Mouse (Mus musculus) induced T-regulatory cell, adult 2 months (primary cell): ENCODE data around the gene Tet3.

Experiments
- DNase-seq: peaks from one replicate; pipeline ENCODE4 v3.0.0-alpha.2; 2012; ENCODE audit warnings: low read depth

The Tet3 gene

DNA sequence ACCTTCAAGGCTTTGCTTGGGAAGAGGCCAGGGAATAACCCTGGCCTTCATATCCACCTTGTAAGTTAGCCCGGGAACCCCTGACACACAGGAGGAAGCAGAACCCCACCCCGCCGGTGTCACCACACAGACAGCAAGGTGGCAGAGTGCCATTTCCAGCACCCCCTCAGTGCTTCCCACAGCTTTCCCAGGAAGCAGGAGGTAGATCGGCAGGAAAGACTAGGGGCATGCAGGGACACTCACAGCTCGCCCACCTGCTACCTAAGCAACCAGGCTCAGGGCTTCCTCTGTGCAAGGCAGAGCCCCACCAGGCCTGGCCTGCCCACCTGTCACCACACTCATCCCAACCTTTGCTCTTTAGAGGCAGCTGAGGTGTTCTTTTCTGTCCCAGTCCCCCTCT is 19.1 kb downstream of the Tet3 start:
- DNase-seq = no peak

DNA sequence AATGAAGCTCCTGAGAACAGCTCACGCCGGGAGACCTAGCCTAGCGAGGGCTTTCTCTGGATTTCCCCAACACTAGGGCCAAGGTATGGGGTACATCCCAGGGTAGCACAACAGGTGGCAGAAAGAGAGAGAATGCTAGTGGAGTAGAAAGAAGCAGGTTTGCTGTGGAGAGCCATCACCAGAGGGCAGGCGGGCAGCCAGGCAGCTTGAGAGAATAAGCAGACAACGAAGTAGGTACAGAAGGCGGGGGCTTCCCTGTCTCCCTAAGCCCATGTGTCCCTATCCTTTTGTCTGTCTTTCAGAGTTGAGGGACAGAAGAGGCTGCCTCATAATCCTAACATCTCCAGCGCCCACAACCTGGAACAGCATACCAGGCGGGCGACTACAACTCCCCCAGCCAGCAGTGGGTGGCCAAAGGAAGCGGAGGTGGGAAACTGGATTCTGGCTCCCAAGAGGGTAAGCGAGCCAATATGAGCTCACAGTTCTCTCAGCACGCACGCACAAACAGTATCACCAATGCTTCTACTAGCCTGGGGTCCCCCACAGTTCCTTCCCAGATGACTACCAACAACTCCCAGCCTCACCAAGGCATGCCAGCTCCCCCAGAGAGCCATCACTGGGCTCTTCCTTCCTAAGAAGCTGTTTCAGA is 19.6 kb downstream of the Tet3 start:
- DNase-seq = no peak

DNA sequence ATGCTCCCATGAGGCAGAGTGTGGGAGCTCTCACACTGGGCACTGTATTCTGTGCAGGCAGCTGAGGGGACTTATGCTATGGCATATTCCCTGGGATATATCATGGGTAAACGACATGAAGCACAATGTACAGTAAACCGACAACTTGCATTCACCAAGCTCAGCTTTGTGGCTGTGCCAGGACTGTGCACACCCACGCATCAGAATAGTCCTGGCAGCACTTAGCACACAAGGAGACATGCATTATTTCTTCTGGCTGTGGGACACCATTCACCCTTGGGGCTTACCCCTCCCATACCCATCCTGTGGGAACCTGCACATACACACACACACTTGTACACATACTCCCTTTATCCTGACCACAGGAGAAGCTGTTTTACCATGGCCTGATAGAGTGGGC is 20.3 kb downstream of the Tet3 start:
- DNase-seq = no peak

DNA sequence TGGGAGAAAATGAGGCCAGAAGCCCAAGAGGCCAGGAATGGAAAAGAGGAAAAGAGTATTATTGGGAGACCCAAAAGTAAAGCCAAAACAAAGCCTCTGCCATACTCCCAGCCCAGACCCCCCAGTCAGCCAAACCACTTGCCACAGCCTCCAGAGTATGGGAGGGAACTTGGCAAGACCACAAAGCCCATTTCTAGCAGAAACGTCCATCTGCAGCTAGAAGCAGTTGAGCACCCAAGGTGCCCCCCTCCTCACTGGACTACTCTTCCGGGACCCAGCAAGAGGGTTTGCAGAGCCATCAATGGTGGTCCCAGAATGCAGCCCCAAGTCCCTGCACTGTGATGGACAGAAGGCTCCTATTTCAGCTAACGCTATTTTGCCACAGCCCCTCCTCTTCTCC is 21.1 kb downstream of the Tet3 start:
- DNase-seq = no peak

DNA sequence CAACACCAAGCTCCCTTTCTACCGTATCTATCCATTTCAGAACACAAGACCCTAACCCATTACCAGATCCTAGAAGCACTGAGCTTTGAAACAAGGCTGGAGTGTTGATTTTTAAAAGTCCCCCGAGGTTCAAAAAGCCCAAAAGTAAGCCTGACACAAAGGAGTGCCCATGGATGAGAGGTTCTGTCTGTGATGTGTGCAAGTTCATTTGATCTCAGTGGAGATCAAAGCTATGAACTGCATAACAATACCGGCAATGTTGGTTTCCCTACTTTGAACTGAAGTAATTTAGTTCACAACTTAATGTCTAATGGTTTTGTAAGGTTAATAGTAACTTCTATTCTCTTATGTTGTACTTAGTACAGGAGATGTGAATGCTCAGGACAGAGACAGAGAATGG is 21.7 kb downstream of the Tet3 start:
- no peak for DNase-seq

DNA sequence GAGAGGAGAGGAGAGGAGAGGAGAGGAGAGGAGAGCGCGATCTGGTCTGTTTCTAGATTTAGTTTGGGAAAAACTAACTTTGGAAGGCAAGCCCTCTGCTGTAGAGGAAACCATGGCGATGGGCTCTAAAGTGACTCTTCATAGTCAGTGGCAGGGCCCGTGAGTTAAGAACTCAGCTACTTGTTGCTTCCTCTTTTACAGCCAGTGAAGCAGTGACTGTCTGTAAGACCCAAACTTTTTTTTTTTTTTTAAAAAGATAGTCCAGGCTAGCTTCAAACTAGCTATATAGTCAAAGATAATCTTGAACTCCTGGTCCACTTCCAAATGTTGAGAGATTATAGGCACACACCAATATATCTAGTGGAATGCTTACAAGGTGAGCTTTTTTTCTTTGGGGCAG is 22.3 kb downstream of the Tet3 start:
- no peak for DNase-seq

DNA sequence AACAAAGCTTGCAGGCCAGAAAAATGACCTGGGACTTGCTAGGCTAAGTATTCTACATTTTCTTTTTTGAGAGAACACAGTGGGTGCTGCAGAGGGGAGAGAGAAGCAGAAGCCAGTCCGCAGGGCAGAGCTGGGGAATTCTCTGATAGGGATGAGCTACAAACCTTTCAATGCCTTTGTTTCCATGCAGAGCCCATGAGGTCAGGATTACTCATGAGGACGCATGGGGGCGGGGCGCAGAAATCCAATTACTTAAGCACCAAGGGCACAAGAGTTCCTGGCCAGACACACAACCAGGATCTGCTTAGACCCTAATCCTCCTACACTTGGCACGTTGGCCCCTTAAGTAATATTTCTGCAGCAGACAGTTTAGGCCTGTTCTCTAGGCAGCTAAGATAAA is 23.7 kb downstream of the Tet3 start:
- DNase-seq = no peak

DNA sequence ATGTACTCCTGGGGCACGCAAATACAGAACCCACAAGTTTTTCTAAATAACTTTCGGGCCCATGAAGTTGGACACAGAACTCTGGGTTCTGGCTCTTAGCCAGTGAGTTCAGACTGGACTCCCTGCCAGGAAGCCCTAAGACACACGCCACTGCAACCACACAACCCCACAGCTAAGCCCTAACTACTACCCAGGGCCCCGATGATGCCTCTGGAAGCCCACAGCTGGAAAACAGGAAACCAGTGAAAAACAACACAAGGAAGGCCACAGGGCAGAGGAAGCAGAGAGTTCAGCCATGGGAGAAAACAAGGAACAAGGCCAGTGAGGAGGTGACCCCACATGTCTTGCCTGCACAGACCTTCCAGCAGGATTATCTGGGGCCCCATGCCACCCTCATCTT is 25.3 kb downstream of the Tet3 start:
- no peak for DNase-seq

DNA sequence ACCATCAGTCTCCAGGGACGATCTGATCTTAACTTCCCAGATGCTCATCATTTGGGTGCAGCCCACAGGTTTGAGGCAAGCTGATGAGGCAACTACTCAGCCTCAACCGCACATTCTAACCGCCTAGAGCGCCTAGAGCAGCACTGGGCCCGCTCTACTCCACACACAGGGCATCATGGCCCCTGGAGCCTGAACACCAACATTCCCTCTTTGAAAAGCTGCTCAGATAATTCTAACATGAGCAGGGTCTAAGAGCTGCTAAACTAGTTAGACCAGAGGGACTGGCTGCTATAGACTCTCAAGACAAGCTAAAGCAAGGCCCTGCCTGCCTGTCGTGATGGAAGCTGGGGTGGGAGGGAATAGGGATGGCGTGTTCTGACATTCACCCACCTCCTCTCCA is 25.9 kb downstream of the Tet3 start:
- DNase-seq = no peak

DNA sequence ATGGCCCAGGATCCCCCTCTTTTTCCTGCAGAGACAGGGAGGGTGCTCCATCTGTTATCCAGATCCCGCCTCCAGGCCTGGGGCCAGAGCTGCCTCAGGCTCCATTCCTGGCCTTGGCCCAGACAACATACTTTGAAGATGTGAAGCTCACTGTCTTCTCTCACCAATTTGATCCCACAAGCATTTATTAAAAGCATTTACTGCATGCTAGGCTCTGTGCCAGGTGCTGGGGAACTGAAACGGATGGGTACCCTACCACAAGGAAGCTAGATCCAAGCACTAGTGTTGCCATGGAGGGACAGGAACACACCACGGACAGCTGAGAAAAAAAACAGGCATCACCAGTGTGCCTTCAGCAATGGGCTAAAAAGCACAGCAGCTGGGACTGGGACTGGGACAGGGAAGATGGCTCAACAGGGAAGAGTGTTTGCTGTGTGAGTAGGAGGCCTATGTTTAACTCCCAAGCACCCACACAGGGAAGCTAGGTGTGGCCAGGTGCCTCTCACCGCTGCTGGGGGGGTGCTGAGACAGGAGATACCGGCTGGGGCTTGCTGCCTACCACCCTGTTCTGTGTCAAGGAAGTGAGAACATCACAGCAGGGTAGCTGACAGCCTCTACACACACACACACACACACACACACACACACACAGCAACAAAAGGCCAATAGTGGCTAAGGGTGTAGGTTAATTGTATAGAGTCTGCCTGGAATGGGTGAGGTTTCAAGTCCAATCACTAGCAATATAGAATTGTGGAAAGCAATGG is 30.7 kb downstream of the Tet3 start:
- DNase-seq = no peak

DNA sequence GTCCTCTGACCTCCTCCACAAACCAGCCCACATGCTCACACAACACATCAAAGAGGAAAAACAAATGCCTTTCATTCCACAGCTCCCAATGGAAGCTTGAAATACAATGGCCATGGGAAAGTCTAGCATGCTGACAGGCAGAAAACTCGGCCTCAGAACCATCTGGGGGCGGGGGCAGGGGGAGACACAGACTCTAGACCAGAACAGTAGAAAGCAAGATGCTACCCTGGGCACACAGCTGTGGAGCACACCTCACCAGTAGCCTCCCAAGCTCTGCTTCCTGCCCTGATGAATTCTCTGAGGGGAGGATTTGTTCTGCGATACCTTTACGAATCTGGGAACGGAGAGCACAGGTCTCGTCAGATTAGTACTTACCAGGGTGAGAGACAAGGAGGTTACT is 31.4 kb downstream of the Tet3 start:
- DNase-seq = no peak

DNA sequence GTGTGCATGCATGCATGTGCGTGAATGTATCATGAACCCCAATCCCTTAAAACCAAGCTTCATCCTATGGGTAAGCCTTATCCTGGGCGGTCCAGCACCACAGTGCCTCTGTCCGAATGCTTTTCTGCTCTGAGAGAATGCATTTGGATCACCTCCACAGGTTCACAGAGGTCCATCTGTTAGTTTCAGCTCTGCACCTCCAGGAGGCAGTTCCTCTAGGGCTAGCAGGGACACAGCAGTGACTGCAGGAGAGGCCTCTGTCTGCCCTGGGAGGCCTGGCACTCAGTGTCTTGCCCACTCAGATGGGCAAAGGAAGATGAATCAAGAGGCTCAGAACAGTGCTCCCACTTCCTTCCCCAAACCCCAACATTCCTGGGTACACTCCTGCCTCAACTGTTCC is 32.3 kb downstream of the Tet3 start:
- DNase-seq = no peak

DNA sequence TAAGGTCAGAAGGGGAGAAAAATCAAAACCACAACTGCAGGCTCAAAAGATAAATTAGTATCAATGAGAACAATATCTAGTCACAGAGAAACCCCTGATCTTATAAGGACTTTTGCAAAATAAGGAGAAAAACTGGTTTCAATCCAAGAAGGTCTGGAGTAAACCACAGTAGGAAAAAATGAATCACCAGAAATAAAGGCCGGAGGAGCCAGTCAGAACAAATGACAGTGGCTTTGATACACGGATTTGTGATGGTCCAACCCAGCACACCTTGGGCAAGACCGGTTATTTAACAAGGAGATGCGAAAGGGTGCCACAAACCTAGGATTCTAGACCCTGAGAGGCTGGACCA is 34.9 kb downstream of the Tet3 start:
- DNase-seq = peak; percentile 49

DNA sequence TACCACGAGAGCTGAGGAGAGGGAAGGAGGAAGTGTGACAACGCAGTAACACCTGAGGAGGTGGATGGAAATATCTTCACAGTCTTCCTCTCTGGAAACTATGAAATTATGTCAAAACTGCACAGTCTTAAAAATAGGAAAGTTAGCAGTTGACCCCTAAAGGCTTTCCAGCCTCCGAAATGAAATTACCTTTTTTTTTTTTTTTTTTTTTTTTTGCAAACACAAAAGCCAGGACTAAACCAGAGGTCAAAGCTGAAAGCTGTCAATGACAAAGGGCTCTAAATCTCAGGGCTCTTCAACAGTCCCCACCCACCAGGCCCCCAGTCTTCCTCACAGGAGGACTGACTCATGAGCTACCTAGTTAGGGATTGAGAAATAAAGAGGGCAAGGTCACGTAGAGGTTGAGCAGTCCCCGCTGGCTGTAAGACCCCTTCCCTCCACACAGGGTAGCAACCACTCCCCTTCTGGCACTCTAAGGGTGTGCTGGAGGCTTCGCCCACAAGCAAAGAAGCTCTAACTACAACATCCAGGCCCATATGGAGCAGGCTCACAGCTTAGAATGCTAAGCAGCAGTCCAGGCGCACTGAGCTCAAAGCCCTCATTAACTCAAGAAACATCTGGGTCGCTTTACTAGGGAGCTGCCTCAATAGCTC is 35.4 kb downstream of the Tet3 start:
- DNase-seq = no peak

DNA sequence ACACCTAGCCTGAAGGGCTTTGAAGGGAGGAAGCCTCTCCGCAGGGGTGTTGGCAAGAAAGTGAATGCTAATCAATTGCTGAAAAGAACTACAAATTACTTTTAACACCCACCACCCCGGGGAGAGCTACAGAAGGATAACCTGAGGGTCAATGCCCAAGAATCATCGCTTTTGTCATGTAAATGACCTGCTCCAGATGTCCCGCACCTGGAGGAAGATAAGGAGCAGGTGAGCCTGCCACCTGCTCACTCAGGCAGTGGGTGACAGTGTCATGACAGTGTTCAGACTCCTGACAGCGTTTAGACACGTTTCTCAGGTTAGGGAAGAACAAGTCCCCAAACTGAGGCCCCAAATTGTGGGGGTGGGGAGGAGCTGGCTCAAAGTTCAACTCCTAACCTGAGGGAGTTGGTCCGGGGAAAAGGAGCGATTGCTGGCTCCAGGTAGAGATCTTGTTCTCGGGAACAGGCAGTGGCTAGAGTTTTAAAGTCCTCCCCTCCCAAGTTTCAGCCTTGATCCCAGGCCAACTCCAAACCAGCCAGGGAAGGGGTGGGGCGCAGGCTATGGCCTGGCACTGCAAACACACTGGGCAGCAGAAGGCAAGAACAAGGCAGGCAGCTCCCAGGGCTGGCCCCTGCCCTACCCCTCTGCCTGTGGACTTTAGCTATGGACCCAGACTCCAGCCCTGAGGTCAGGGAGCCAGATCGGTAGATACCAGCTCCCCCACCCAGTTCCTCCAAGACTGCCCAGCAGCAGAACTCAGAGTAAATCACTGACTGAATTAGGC is 36.8 kb downstream of the Tet3 start:
- DNase-seq = peak; percentile 29

DNA sequence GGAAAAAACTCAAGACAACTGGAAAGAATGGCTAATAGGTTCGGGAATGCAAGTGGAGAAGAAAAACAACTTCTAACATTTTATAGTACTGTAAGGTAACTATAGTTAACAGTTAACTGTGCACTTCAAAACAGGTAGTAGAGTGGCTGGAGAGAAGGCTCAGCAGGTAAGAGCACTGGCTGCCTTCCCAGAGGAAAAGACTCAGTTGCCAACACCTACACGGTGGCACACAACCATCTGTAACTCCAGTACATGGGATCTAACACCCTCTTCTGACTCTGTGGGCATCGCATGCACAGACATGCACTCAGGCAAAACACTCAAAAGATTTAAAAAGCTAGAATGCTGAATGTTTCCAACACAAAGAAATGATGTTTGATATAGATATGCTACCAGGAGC is 39.4 kb downstream of the Tet3 start:
- DNase-seq = no peak

DNA sequence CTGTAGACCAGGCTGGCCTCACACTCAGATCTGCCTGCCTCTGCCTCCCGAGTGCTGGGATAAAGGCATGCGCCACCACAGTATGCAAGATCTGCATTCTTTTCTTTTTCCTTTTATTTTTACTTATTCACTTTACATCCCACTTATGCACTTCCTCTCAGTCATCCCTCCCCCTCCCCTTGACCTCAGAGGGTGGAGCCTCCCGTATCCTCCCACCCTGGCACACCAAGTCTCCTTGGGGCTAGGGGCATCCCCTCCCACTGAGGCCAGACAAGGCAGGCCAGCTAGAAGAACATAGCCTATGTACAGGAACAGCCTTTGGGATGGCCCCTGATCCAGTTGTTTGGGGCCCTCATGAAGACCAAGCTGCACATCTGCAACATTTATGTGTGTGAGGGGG is 41.4 kb downstream of the Tet3 start:
- DNase-seq = peak; percentile 75

DNA sequence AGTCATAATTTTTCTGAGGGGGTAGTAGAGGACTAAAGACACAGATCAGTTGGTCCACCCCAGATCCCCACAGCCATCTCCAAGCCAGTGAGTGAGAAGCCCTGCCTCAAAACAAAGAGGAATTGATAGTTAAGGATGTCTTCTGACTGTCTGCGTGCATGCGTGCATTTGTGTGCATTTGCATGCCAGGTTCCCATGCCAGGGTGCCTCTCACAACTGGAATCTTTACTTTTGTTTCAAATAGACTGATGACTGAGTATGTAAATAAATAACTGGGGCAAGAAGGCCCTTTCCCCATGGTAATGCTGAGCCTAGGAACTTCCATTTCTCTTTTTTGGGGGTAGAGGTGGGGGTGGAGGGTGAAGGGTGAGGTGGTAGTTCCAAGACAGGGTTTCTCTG is 41.8 kb downstream of the Tet3 start:
- DNase-seq = no peak

DNA sequence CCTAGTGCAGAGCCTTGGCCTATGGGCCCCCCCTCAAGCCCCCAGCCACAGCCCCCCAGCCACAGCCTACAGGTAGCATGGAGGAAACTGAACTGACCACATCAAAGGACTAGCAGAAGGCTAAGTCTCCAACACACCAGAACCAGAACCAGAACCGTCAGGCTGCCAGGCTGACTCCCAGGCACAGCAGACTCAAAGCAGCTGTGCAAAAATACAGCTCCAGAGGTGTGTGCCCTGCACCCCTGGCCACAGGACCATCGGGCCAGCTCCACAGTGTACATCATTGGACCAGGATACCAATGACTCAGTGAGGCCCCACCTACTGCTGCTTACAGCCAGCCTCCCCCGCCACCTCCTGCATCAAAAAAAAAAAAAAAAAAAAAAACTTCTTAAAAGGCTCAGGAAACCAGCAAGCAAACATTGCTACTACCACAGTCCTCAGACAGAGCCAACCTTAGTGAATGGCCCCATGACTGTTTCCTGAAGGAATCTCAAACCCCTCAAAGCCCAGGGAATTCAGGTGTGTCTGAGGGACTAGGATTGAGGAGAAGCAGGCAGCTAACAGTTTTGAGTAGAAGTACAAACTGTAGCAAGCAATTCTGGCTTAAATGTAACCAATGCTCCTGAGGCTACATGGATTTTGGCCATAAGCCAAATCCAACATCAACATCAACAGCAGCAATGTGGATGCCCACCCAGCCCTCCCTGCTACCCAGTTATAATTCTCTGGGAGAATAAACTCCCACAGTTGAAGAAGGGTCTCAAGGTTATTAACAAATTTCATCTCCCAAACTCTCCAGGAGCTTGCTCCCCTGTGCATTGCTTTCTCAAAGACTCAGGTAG is 42.4 kb downstream of the Tet3 start:
- DNase-seq = peak; percentile 87

DNA sequence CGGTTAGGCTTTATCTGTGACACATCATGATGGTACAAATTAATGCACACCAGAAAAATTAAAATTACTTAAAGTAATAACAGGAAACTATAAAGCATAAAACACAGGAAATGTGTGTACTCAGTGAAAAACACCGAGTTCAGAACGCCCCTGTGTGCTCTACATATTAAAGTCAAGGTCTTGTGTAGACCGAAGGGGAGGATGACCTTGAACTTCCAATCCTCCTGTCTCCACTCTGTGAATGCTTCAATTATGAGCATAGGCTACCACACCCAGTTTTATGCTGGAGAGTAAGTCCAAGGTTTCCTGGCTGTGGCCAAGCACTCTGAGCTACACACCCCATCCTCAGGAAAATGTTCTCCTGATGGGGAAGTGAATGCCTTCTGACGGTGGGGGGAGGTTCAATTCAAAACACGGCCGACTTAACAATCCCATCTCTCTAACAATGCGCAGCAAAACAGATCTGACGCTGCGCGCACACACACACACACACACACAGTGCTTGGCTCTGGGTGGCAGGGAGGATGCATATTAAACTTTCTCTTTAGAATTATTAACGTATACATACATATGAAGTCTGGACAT is 43.4 kb downstream of the Tet3 start:
- peak; percentile 73 for DNase-seq

DNA sequence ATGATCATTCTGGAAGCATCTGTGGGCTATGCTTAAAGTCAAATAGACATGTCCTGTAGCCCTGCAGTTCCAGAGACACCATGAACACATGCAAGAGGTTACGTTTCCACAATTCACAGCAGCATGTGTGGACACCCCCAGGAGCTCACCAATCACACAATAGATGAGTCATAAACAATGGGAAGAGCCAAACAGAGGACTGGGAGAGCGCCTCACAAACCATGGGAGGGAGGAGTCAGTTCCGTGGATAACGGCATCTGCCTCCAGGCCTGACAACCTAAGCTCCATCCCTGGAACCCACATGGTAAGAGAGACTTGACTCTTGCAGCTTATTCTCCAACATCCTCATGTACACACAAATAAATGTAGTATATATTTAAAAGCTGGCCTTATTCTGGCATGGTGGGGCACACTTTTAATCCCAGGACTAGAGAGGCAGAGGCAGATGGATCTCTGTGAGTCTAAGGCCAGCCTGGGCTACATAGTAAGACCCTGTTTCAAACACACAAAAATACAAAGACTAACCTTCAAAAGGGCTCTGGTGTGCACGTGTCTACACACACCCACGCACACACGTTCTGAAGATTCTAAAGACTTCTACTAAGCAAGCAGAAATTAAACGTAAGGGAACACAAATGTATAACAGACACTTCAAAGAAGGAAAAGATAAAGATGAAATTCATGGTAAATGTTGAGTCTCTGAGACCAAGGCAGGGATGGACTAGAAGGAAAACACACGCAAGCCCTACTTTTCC is 44.1 kb downstream of the Tet3 start:
- DNase-seq = peak; percentile 70
